Mouse (Mus musculus): Measurements from ENCODE around the gene Zfp62. TPM values are rescaled to one million over a fixed set of nuclear protein-coding genes. Genes with fewer than 3 reads are reported as not detected.

Gene Zfp62
- polyA plus RNA-seq, 1 experiment from 2014 or later, result 47.6 TPM

- Histone ChIP-seq H3K27ac (ENCODE audit: low read length) (peak overlapping the region; percentile 87), H3K4me3 (ENCODE audit: low read depth, low read length) (peak overlapping the region; percentile 43), H3K27me3 (ENCODE audit: control insufficient read depth, insufficient read depth, low read length) (no peaks in the 10 kb centered on the region), H3K4me1 (ENCODE audit: control insufficient read depth, insufficient read depth, low read length) (peaks cover 17% of the 10 kb centered on the region; the same call in 1 of the 2 replicates), H3K9me3 (ENCODE audit: control insufficient read depth, low read depth, low read length) (no peaks in the 10 kb centered on the region), H3K36me3 (ENCODE audit: control insufficient read depth, insufficient read depth, low read length) (no peaks in the 10 kb centered on the region), H3K4me2 (replicated peaks; ENCODE audit: low read depth, low read length) (peak overlapping the region; percentile 62), H3K9ac (replicated peaks; ENCODE audit: low read depth, low read length) (peak overlapping the region; percentile 42)
- ATAC-seq (ENCODE audit: insufficient number of reproducible peaks, insufficient read depth, low FRiP score, low read depth), result peak; percentile 0; the same call in 1 of the 2 replicates
- WGBS, result 22% methylated on average over 11 of the region's 11 CpGs
Measured at GRCm38 (mm10) chr11:49242944-49243626, 40.0 kb downstream of the Zfp62 start.

- no peaks in the 10 kb centered on the region for H3K27me3 ChIP-seq (ENCODE audit: control insufficient read depth, insufficient read depth, low read length)
- peak within 1 kb of the TSS; percentile 42 for H3K9ac ChIP-seq (replicated peaks; ENCODE audit: low read depth, low read length)
- H3K4me3 ChIP-seq (ENCODE audit: low read depth, low read length), result peak within 1 kb of the TSS; percentile 43
- WGBS, result under 1% methylated on average over 57 of the region's 60 CpGs
- no peaks in the 10 kb centered on the region for H3K36me3 ChIP-seq (ENCODE audit: control insufficient read depth, insufficient read depth, low read length)
- peak; percentile 93 for ATAC-seq (ENCODE audit: insufficient number of reproducible peaks, insufficient read depth, low FRiP score, low read depth)
- no peaks in the 10 kb centered on the region for H3K9me3 ChIP-seq (ENCODE audit: control insufficient read depth, low read depth, low read length)
- peak within 1 kb of the TSS; percentile 87 for H3K27ac ChIP-seq (ENCODE audit: low read length)
- peaks cover 22% of the 10 kb centered on the region; the same call in 1 of the 2 replicates for H3K4me1 ChIP-seq (ENCODE audit: control insufficient read depth, insufficient read depth, low read length)
- H3K4me2 ChIP-seq (replicated peaks; ENCODE audit: low read depth, low read length), result peak within 1 kb of the TSS; percentile 62
Measured at GRCm38 (mm10) chr11:49243727-49244594, 40.9 kb downstream of the Zfp62 start, which contains the start of gene Mgat1. Mgat1 (plus strand) TSS chr11:49244191.

- Histone ChIP-seq H3K4me1 (ENCODE audit: control insufficient read depth, insufficient read depth, low read length) (peaks cover 26% of the 10 kb centered on the region; the same call in 1 of the 2 replicates), H3K4me3 (ENCODE audit: low read depth, low read length) (peak overlapping the region; percentile 43), H3K27me3 (ENCODE audit: control insufficient read depth, insufficient read depth, low read length) (no peaks in the 10 kb centered on the region), H3K27ac (ENCODE audit: low read length) (peak overlapping the region; percentile 87), H3K36me3 (ENCODE audit: control insufficient read depth, insufficient read depth, low read length) (no peaks in the 10 kb centered on the region), H3K9me3 (ENCODE audit: control insufficient read depth, low read depth, low read length) (no peaks in the 10 kb centered on the region), H3K9ac (replicated peaks; ENCODE audit: low read depth, low read length) (no peak overlapping the region; the same call in 1 of the 2 replicates), H3K4me2 (replicated peaks; ENCODE audit: low read depth, low read length) (peak overlapping the region; percentile 62)
- WGBS, result under 1% methylated on average over 4 of the region's 4 CpGs
- ATAC-seq (ENCODE audit: insufficient number of reproducible peaks, insufficient read depth, low FRiP score, low read depth), result no peak
Measured at GRCm38 (mm10) chr11:49244595-49244930, 41.5 kb downstream of the Zfp62 start.

- no peak for ATAC-seq (ENCODE audit: insufficient number of reproducible peaks, insufficient read depth, low FRiP score, low read depth)
- H3K4me3 ChIP-seq (ENCODE audit: low read depth, low read length), result peak overlapping the region; percentile 43; the same call in 1 of the 2 replicates
- H3K9ac ChIP-seq (replicated peaks; ENCODE audit: low read depth, low read length), result no peak overlapping the region
- no peaks in the 10 kb centered on the region for H3K9me3 ChIP-seq (ENCODE audit: control insufficient read depth, low read depth, low read length)
- peak overlapping the region; percentile 87; the same call in 1 of the 2 replicates for H3K27ac ChIP-seq (ENCODE audit: low read length)
- WGBS, result 19% methylated on average over 7 of the region's 7 CpGs
- no peaks in the 10 kb centered on the region for H3K36me3 ChIP-seq (ENCODE audit: control insufficient read depth, insufficient read depth, low read length)
- no peaks in the 10 kb centered on the region for H3K27me3 ChIP-seq (ENCODE audit: control insufficient read depth, insufficient read depth, low read length)
- H3K4me2 ChIP-seq (replicated peaks; ENCODE audit: low read depth, low read length), result peak overlapping the region; percentile 62
- H3K4me1 ChIP-seq (ENCODE audit: control insufficient read depth, insufficient read depth, low read length), result peaks cover 32% of the 10 kb centered on the region; the same call in 1 of the 2 replicates
Measured at GRCm38 (mm10) chr11:49245176-49245575, 42.1 kb downstream of the Zfp62 start.

GRCm38 (mm10) chr11:49245634-49246415 is 42.7 kb downstream of the Zfp62 start:
- no peaks in the 10 kb centered on the region for H3K27me3 ChIP-seq (ENCODE audit: control insufficient read depth, insufficient read depth, low read length)
- 33% methylated on average over 12 of the region's 12 CpGs for WGBS
- peak overlapping the region; percentile 62 for H3K4me2 ChIP-seq (replicated peaks; ENCODE audit: low read depth, low read length)
- H3K36me3 ChIP-seq (ENCODE audit: control insufficient read depth, insufficient read depth, low read length), result no peaks in the 10 kb centered on the region
- H3K27ac ChIP-seq (ENCODE audit: low read length), result peak overlapping the region; percentile 48; the same call in 1 of the 2 replicates
- H3K9me3 ChIP-seq (ENCODE audit: control insufficient read depth, low read depth, low read length), result no peaks in the 10 kb centered on the region
- ATAC-seq (ENCODE audit: insufficient number of reproducible peaks, insufficient read depth, low FRiP score, low read depth), result no peak
- peaks cover 32% of the 10 kb centered on the region; the same call in 1 of the 2 replicates for H3K4me1 ChIP-seq (ENCODE audit: control insufficient read depth, insufficient read depth, low read length)
- H3K9ac ChIP-seq (replicated peaks; ENCODE audit: low read depth, low read length), result no peak overlapping the region; the same call in 1 of the 2 replicates
- H3K4me3 ChIP-seq (ENCODE audit: low read depth, low read length), result peak overlapping the region; percentile 43; the same call in 1 of the 2 replicates

GRCm38 (mm10) chr11:49246523-49246922 is 43.4 kb downstream of the Zfp62 start:
- H3K4me3 ChIP-seq (ENCODE audit: low read depth, low read length), result no peak overlapping the region
- H3K9ac ChIP-seq (replicated peaks; ENCODE audit: low read depth, low read length), result no peak overlapping the region
- ATAC-seq (ENCODE audit: insufficient number of reproducible peaks, insufficient read depth, low FRiP score, low read depth), result no peak
- no peaks in the 10 kb centered on the region for H3K36me3 ChIP-seq (ENCODE audit: control insufficient read depth, insufficient read depth, low read length)
- H3K4me2 ChIP-seq (replicated peaks; ENCODE audit: low read depth, low read length), result no peak overlapping the region
- no peaks in the 10 kb centered on the region for H3K27me3 ChIP-seq (ENCODE audit: control insufficient read depth, insufficient read depth, low read length)
- no peak overlapping the region for H3K27ac ChIP-seq (ENCODE audit: low read length)
- peaks cover 38% of the 10 kb centered on the region for H3K4me1 ChIP-seq (ENCODE audit: control insufficient read depth, insufficient read depth, low read length)
- WGBS, result 81% methylated on average over 4 of the region's 4 CpGs
- H3K9me3 ChIP-seq (ENCODE audit: control insufficient read depth, low read depth, low read length), result no peaks in the 10 kb centered on the region

- Histone ChIP-seq H3K27ac (ENCODE audit: low read length) (no peak overlapping the region), H3K9me3 (ENCODE audit: control insufficient read depth, low read depth, low read length) (no peaks in the 10 kb centered on the region), H3K27me3 (ENCODE audit: control insufficient read depth, insufficient read depth, low read length) (no peaks in the 10 kb centered on the region), H3K9ac (replicated peaks; ENCODE audit: low read depth, low read length) (no peak overlapping the region), H3K36me3 (ENCODE audit: control insufficient read depth, insufficient read depth, low read length) (no peaks in the 10 kb centered on the region), H3K4me1 (ENCODE audit: control insufficient read depth, insufficient read depth, low read length) (peaks cover 45% of the 10 kb centered on the region), H3K4me3 (ENCODE audit: low read depth, low read length) (no peak overlapping the region), H3K4me2 (replicated peaks; ENCODE audit: low read depth, low read length) (no peak overlapping the region)
- 20% methylated on average over 2 of the region's 2 CpGs for WGBS
- no peak for ATAC-seq (ENCODE audit: insufficient number of reproducible peaks, insufficient read depth, low FRiP score, low read depth)
Measured at GRCm38 (mm10) chr11:49247255-49247654, 44.2 kb downstream of the Zfp62 start.

All from stomach, embryonic 14.5 days (tissue).